Mouse (Mus musculus) kidney, adult 11 months (tissue): ENCODE results near the gene Upf1.

ENCODE experiments used
- DNase-seq: peaks from one replicate; pipeline ENCODE4 v3.0.0; 2022

Upf1 gene

GRCm38 (mm10) chr8:70353194-70353817 lies at the start of gene Upf1:
Gene Upf1 (minus strand): TSS chr8:70353278.
- peak; percentile 99 for DNase-seq

- DNase-seq, result no peak
Observed at GRCm38 (mm10) chr8:70397611-70398563, 44.8 kb upstream of the Upf1 start.

GRCm38 (mm10) chr8:70396184-70396583 lies 43.1 kb upstream of the Upf1 start:
- no peak for DNase-seq

GRCm38 (mm10) chr8:70395649-70396048 lies 42.6 kb upstream of the Upf1 start:
- DNase-seq, result no peak

GRCm38 (mm10) chr8:70394269-70394998 lies 41.4 kb upstream of the Upf1 start:
- no peak for DNase-seq

- no peak for DNase-seq
Observed at GRCm38 (mm10) chr8:70393087-70393486, 40.0 kb upstream of the Upf1 start.

- DNase-seq, result no peak
Observed at GRCm38 (mm10) chr8:70389678-70390077, 36.6 kb upstream of the Upf1 start.

- DNase-seq, result peak; percentile 57
Observed at GRCm38 (mm10) chr8:70383287-70383686, 30.2 kb upstream of the Upf1 start.

- no peak for DNase-seq
Observed at GRCm38 (mm10) chr8:70380069-70380468, 27.0 kb upstream of the Upf1 start.

- no peak for DNase-seq
Observed at GRCm38 (mm10) chr8:70377049-70377448, 24.0 kb upstream of the Upf1 start.

- no peak for DNase-seq
Observed at GRCm38 (mm10) chr8:70376275-70376741, 23.2 kb upstream of the Upf1 start.

- no peak for DNase-seq
Observed at GRCm38 (mm10) chr8:70375212-70375859, 22.3 kb upstream of the Upf1 start.

- peak; percentile 85 for DNase-seq
Observed at GRCm38 (mm10) chr8:70374318-70374927, 21.3 kb upstream of the Upf1 start.

- no peak for DNase-seq
Observed at GRCm38 (mm10) chr8:70373397-70374317, 20.6 kb upstream of the Upf1 start, which contains the start of gene Comp. Gene Comp (plus strand): TSS chr8:70373558.

- DNase-seq, result peak; percentile 80
Observed at GRCm38 (mm10) chr8:70371951-70372350, 18.9 kb upstream of the Upf1 start.

- DNase-seq, result no peak
Observed at GRCm38 (mm10) chr8:70370476-70370875, 17.4 kb upstream of the Upf1 start.

GRCm38 (mm10) chr8:70366588-70366987 lies 13.5 kb upstream of the Upf1 start:
- no peak for DNase-seq

- DNase-seq, result peak; percentile 81
Observed at GRCm38 (mm10) chr8:70364066-70364465, 11.0 kb upstream of the Upf1 start.

GRCm38 (mm10) chr8:70361484-70362032 lies 8.5 kb upstream of the Upf1 start:
- DNase-seq, result no peak

GRCm38 (mm10) chr8:70360769-70361168 lies 7.7 kb upstream of the Upf1 start:
- no peak for DNase-seq

- DNase-seq, result peak; percentile 49
Observed at GRCm38 (mm10) chr8:70359411-70359810, 6.3 kb upstream of the Upf1 start.
